Mouse (Mus musculus): Measurements from ENCODE around the gene Nfya.
A peak's percentile ranks its signal among the peaks of the same experiment; 100 is the strongest.

Gene Nfya

GRCm38 (mm10) chr17:48430394-48430793, 20.7 kb upstream of the Nfya start:
- peak; percentile 48 for DNase-seq (ENCODE audit: low read depth)

GRCm38 (mm10) chr17:48427852-48428530, 18.3 kb upstream of the Nfya start:
- no peak for DNase-seq (ENCODE audit: low read depth)

GRCm38 (mm10) chr17:48426991-48427750, 17.5 kb upstream of the Nfya start:
- no peak for DNase-seq (ENCODE audit: low read depth)

- DNase-seq (ENCODE audit: low read depth) = no peak
These were observed 16.3 kb upstream of the Nfya start for GRCm38 (mm10) chr17:48425823-48426612.

- no peak for DNase-seq (ENCODE audit: low read depth)
These were observed 14.5 kb upstream of the Nfya start for GRCm38 (mm10) chr17:48424237-48424636.

GRCm38 (mm10) chr17:48419571-48419970, 9.9 kb upstream of the Nfya start:
- DNase-seq (ENCODE audit: low read depth) = no peak

GRCm38 (mm10) chr17:48418781-48419180, 9.1 kb upstream of the Nfya start:
- no peak for DNase-seq (ENCODE audit: low read depth)

GRCm38 (mm10) chr17:48418174-48418573, 8.5 kb upstream of the Nfya start:
- no peak for DNase-seq (ENCODE audit: low read depth)

- DNase-seq (ENCODE audit: low read depth) = no peak
These were observed 7.8 kb upstream of the Nfya start for GRCm38 (mm10) chr17:48417521-48417920.

GRCm38 (mm10) chr17:48416425-48417195, 6.9 kb upstream of the Nfya start:
- DNase-seq (ENCODE audit: low read depth) = peak; percentile 70

GRCm38 (mm10) chr17:48416011-48416410, 6.3 kb upstream of the Nfya start:
- DNase-seq (ENCODE audit: low read depth) = no peak

GRCm38 (mm10) chr17:48411241-48411640, 1.5 kb upstream of the Nfya start:
- peak; percentile 36 for DNase-seq (ENCODE audit: low read depth)

GRCm38 (mm10) chr17:48410299-48410785, 636 bp upstream of the Nfya start:
- peak; percentile 65 for DNase-seq (ENCODE audit: low read depth)

GRCm38 (mm10) chr17:48408526-48409291, 997 bp downstream of the Nfya start:
- peak; percentile 80 for DNase-seq (ENCODE audit: low read depth)

GRCm38 (mm10) chr17:48407910-48408525, 1.7 kb downstream of the Nfya start:
- peak; percentile 43 for DNase-seq (ENCODE audit: low read depth)

- DNase-seq (ENCODE audit: low read depth) = no peak
These were observed 2.6 kb downstream of the Nfya start for GRCm38 (mm10) chr17:48407154-48407553.

GRCm38 (mm10) chr17:48404706-48405105, 5.0 kb downstream of the Nfya start:
- DNase-seq (ENCODE audit: low read depth) = no peak

GRCm38 (mm10) chr17:48403848-48404247, 5.9 kb downstream of the Nfya start:
- DNase-seq (ENCODE audit: low read depth) = no peak

GRCm38 (mm10) chr17:48402751-48403150, 7.0 kb downstream of the Nfya start:
- no peak for DNase-seq (ENCODE audit: low read depth)

GRCm38 (mm10) chr17:48401710-48402109, 8.0 kb downstream of the Nfya start:
- no peak for DNase-seq (ENCODE audit: low read depth)

GRCm38 (mm10) chr17:48392616-48393015, 17.1 kb downstream of the Nfya start:
- no peak for DNase-seq (ENCODE audit: low read depth)

Data from NIH3T3 (cell line).